10 mouse cellular contexts compared by ENCODE assay signal in the genomic region with DNA sequence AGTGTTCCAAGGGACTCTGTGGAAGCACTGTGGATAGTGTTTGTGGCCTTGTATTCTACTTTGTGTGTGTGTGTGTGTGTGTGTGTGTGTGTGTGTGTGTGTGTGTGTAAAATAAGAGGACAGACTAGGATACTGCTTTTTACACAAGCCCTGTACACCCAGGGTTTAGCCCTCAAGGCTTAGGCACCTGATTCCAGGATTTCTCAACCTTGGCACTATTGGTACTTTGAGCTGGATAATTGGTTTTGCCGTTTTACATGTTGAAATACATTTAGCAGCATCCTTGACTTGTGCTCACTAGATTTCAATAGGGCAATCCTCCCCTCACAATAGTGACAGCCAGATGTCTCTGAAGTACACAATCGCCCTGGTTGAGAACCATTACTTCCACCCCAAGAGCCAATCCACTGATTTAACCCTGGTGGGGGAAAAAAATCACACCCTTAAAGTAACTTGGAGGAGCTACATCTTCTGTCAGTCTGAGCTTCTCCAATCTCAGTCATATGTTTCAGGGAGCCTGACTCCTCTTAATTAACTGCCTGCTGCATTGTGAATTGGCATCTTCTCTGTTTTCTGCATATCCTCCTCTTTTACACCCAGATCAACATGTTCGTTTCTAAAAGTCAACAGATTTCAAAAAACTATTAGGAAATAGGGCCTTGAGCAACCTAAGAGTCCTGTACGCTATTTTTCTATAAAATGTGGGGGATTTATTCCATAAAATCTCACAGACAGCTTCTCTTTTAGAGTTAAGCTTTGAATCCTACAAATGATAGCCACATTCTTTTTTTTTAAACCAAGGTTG. TPM values are rescaled to one million over a fixed set of nuclear protein-coding genes. Genes with fewer than 3 reads are reported as not detected.
DNase-seq lines count a peak whose midpoint lies in the region; ATAC-seq lines count a peak whose summit lies in the region.
"Had no signal": no experiment of that assay in that cellular context is flagged by ENCODE, and none has a peak within 500 bp of the region (broad histone marks: within the 10 kb centered on the region; RNA-seq: fewer than 3 reads in every experiment).

No protein-coding gene starts in this region.

- 0 out of 2 replicates have a peak overlapping the region, but pooled peaks have one; percentile 98 for H3K27ac ChIP-seq in kidney, embryonic 15.5 days
- no peak overlapping the region for H3K27ac ChIP-seq in forebrain, embryonic 12.5 days
- H3K27ac ChIP-seq in intestine, embryonic 16.5 days (ENCODE audit: low read length), result peak overlapping the region; percentile 97; the same call in 1 of the 2 replicates
- 0 out of 2 replicates have a peak overlapping the region, but pooled peaks have one; percentile 32 for H3K27ac ChIP-seq in neural tube, embryonic 12.5 days

- no peak for ATAC-seq in kidney, embryonic 15.5 days (replicated peaks; ENCODE audit: low FRiP score)
- ATAC-seq in forebrain, embryonic 12.5 days (ENCODE audit: low FRiP score), result no peak
- ATAC-seq in intestine, embryonic 16.5 days, result no peak
- ATAC-seq in neural tube, embryonic 12.5 days (ENCODE audit: low FRiP score, low read depth), result no peak
- no peak for ATAC-seq in megakaryocyte progenitor cell, adult 5-6 weeks (replicated peaks; ENCODE audit: poor library complexity)

- WGBS in kidney, embryonic 15.5 days, result 69% methylated on average over 4 of the region's 4 CpGs
- WGBS in forebrain, embryonic 12.5 days, result 60% methylated on average over 4 of the region's 4 CpGs
- WGBS in intestine, embryonic 16.5 days, result 71% methylated on average over 4 of the region's 4 CpGs
- 66% methylated on average over 4 of the region's 4 CpGs for WGBS in neural tube, embryonic 12.5 days

- peaks cover 38% of the 10 kb centered on the region for H3K4me1 ChIP-seq in kidney, embryonic 15.5 days
- peaks cover 37% of the 10 kb centered on the region for H3K4me1 ChIP-seq in forebrain, embryonic 12.5 days
- H3K4me1 ChIP-seq in intestine, embryonic 16.5 days (ENCODE audit: control insufficient read depth, insufficient read depth, low read length), result peaks cover 31% of the 10 kb centered on the region
- peaks cover 31% of the 10 kb centered on the region for H3K4me1 ChIP-seq in neural tube, embryonic 12.5 days

- H3K4me3 ChIP-seq in kidney, embryonic 15.5 days (replicated peaks), result 0 out of 2 replicates have a peak overlapping the region, but pooled peaks have one; percentile 91
- peak overlapping the region; percentile 87; the same call in 1 of the 2 replicates for H3K4me3 ChIP-seq in forebrain, embryonic 12.5 days (replicated peaks)
- no peak overlapping the region for H3K4me3 ChIP-seq in intestine, embryonic 16.5 days (ENCODE audit: low read length)
- H3K4me3 ChIP-seq in neural tube, embryonic 12.5 days, result peak overlapping the region; percentile 86; the same call in 1 of the 2 replicates

- no peaks in the 10 kb centered on the region for H3K9me3 ChIP-seq in kidney, embryonic 15.5 days (replicated peaks)
- H3K9me3 ChIP-seq in forebrain, embryonic 12.5 days, result no peaks in the 10 kb centered on the region
- H3K9me3 ChIP-seq in intestine, embryonic 16.5 days (ENCODE audit: control insufficient read depth, low read length), result no peaks in the 10 kb centered on the region
- H3K9me3 ChIP-seq in neural tube, embryonic 12.5 days, result no peaks in the 10 kb centered on the region
- H3K9me3 ChIP-seq: limb, embryonic 15.5 days had no signal

- no peaks in the 10 kb centered on the region for H3K27me3 ChIP-seq in kidney, embryonic 15.5 days
- H3K27me3 ChIP-seq in forebrain, embryonic 12.5 days, result no peaks in the 10 kb centered on the region
- H3K27me3 ChIP-seq in intestine, embryonic 16.5 days (replicated peaks; ENCODE audit: control insufficient read depth, insufficient read depth, low read length), result no peaks in the 10 kb centered on the region
- no peaks in the 10 kb centered on the region for H3K27me3 ChIP-seq in neural tube, embryonic 12.5 days (replicated peaks)
- H3K27me3 ChIP-seq: limb, embryonic 15.5 days had no signal

- peak overlapping the region; percentile 68 for H3K4me2 ChIP-seq in kidney, embryonic 15.5 days
- peak overlapping the region; percentile 74 for H3K4me2 ChIP-seq in forebrain, embryonic 12.5 days
- H3K4me2 ChIP-seq in intestine, embryonic 16.5 days (ENCODE audit: low read depth, low read length), result no peak overlapping the region
- H3K4me2 ChIP-seq in neural tube, embryonic 12.5 days (replicated peaks), result peak overlapping the region; percentile 62

- DNase-seq in kidney, postnatal 10 days, result no peak
- no peak for DNase-seq in frontal cortex, postnatal 25 days (ENCODE audit: low spot score in 2 of 2)
- no peak for DNase-seq in gastrocnemius, postnatal 4 days (ENCODE audit: low spot score in 2 of 2)

- no peak overlapping the region for H3K9ac ChIP-seq in kidney, embryonic 15.5 days
- H3K9ac ChIP-seq in forebrain, embryonic 12.5 days, result 0 out of 2 replicates have a peak overlapping the region, but pooled peaks have one; percentile 96
- H3K9ac ChIP-seq in intestine, embryonic 16.5 days (ENCODE audit: low read depth, low read length), result peak overlapping the region; percentile 92; the same call in 1 of the 2 replicates
- peak overlapping the region; percentile 93; the same call in 1 of the 2 replicates for H3K9ac ChIP-seq in neural tube, embryonic 12.5 days
- H3K9ac ChIP-seq: limb, embryonic 15.5 days had no signal

- H3K36me3 ChIP-seq in kidney, embryonic 15.5 days, result no peaks in the 10 kb centered on the region
- H3K36me3 ChIP-seq in forebrain, embryonic 12.5 days (replicated peaks), result no peaks in the 10 kb centered on the region
- no peaks in the 10 kb centered on the region for H3K36me3 ChIP-seq in intestine, embryonic 16.5 days (ENCODE audit: control insufficient read depth, insufficient read depth, low read length)
- H3K36me3 ChIP-seq in neural tube, embryonic 12.5 days, result no peaks in the 10 kb centered on the region
- H3K36me3 ChIP-seq: limb, embryonic 15.5 days had no signal

RNA-seq across cellular contexts. Expression of gene Upp2, which starts 1.9 kb away (rescaled TPM):
- 7.7 and 7.8 TPM in 2 replicates for polyA plus RNA-seq in kidney, embryonic 15.5 days (2015; fragmentation: Nextera tagmentation; extraction: Ambion mirVana)
- 7.3 and 7.5 TPM in 2 replicates for polyA plus RNA-seq in forebrain, embryonic 12.5 days (2016; fragmentation: Nextera tagmentation; extraction: Ambion mirVana)
- polyA plus RNA-seq in intestine, embryonic 16.5 days (2015; fragmentation: Nextera tagmentation; extraction: Ambion mirVana), result 5.4 and 5.7 TPM in 2 replicates
- polyA plus RNA-seq in neural tube, embryonic 12.5 days (2016; fragmentation: Nextera tagmentation; extraction: Ambion mirVana), result 9.2 and 11.1 TPM in 2 replicates
- total RNA-seq in megakaryocyte progenitor cell, adult 5-6 weeks (2015), result 0.37 and 0.64 TPM in 2 replicates
- total RNA-seq in megakaryocyte progenitor cell, adult 5-6 weeks (2017), result not detected in 2 replicates
- 1 to 10 TPM; 2.3 to 3.0 TPM for total RNA-seq in gastrocnemius, postnatal 4 days (2021)
- total RNA-seq: MEL had no signal

RNA-seq across cellular contexts. Expression of gene Acvr1, which starts 2.1 kb away (rescaled TPM):
- polyA plus RNA-seq in kidney, embryonic 15.5 days (2015; fragmentation: Nextera tagmentation; extraction: Ambion mirVana), result 5.2 and 5.7 TPM in 2 replicates
- 3.5 and 4.6 TPM in 2 replicates for polyA plus RNA-seq in forebrain, embryonic 12.5 days (2016; fragmentation: Nextera tagmentation; extraction: Ambion mirVana)
- 4.6 and 5.3 TPM in 2 replicates for polyA plus RNA-seq in intestine, embryonic 16.5 days (2015; fragmentation: Nextera tagmentation; extraction: Ambion mirVana)
- polyA plus RNA-seq in neural tube, embryonic 12.5 days (2016; fragmentation: Nextera tagmentation; extraction: Ambion mirVana), result 4.6 and 5.3 TPM in 2 replicates
- 2.3 and 3.5 TPM in 2 replicates for total RNA-seq in megakaryocyte progenitor cell, adult 5-6 weeks (2015)
- total RNA-seq in megakaryocyte progenitor cell, adult 5-6 weeks (2017), result 0.87 and 0.88 TPM in 2 replicates
- total RNA-seq in gastrocnemius, postnatal 4 days (2021), result 10 to 100 TPM; 37.6 to 43.2 TPM
- total RNA-seq: MEL had no signal
